Mouse (Mus musculus) bone marrow, adult 2 months (tissue): Measurements from ENCODE around the gene Slc35g3. TPM values are rescaled to one million over a fixed set of nuclear protein-coding genes. Genes with fewer than 3 reads are reported as not detected.
A peak's percentile ranks its signal among the peaks of the same experiment; 100 is the strongest.

ENCODE experiments used
- H3K27ac ChIP-seq: fragments of 200-500 bp; 2 replicates; pipeline ENCODE4 v1.5.1; 2012; ENCODE audit warnings: low read depth, mild to moderate bottlenecking, control low read depth, inconsistent platforms, low read length; ENCODE audit not compliant: control insufficient read depth, poor library complexity, insufficient read depth
- H3K4me1 ChIP-seq: fragments of 200-500 bp; 2 replicates; pipeline ENCODE4 v1.6.1; 2011; ENCODE audit warnings: low read length; ENCODE audit not compliant: control insufficient read depth, insufficient read depth
- H3K4me3 ChIP-seq: fragments of 200-500 bp; replicated peaks from 2 replicates; pipeline ENCODE3; 2011; ENCODE audit warnings: mild to moderate bottlenecking, low read depth, low read length, control low read depth; ENCODE audit not compliant: control insufficient read depth
- CTCF ChIP-seq: fragments of 200-500 bp; IDR thresholded peaks from 2 replicates; pipeline ENCODE4 v1.5.1; 2011; ENCODE audit warnings: low read length, control low read depth; ENCODE audit not compliant: control insufficient read depth, insufficient read depth
- POLR2A ChIP-seq: fragments of 200-500 bp; IDR thresholded peaks from 2 replicates; pipeline ENCODE4 v1.6.1; 2011; ENCODE audit warnings: low read depth, mild to moderate bottlenecking, control low read depth, low read length, borderline replicate concordance; ENCODE audit not compliant: control insufficient read depth
- WGBS: fragments of 180-500 bp; shearing (Covaris S2); methylation state at CpG from one replicate; pipeline ENCODE4 v1.1.7; 2018; 5-methylcytosine and 5-hydroxymethylcytosine counted together
- polyA plus RNA-seq: library from polyadenylated mRNA; stranded (reverse); fragments of >200 nt; gene quantifications from 2 replicates; pipeline ENCODE4 v1.2.4, GENCODE M21; 2011; ENCODE audit warnings: low replicate concordance; ENCODE audit not compliant: missing spikeins, insufficient read depth, insufficient read length

Slc35g3 gene
- polyA plus RNA-seq, 1 experiment = not detected

- Histone ChIP-seq H3K4me3 (peak within 1 kb of the TSS; percentile 54), H3K4me1 (no peaks in the 10 kb centered on the region; the same call in none of the 2 replicates), H3K27ac (peak within 1 kb of the TSS; percentile 67)
- WGBS = 17% methylated on average over 49 of the region's 55 CpGs
- TF ChIP-seq CTCF (no peak), POLR2A (no peak; the same call in 1 of the 2 replicates)
Observed at GRCm38 (mm10) chr11:69765221-69766125, 3.7 kb upstream of the Slc35g3 start, which contains the start of gene Zbtb4. Gene Zbtb4 (plus strand): TSS chr11:69765912.

GRCm38 (mm10) chr11:69763551-69763950 is 1.8 kb upstream of the Slc35g3 start:
- WGBS = 80% methylated on average over 7 of the region's 7 CpGs
- TF ChIP-seq POLR2A (no peak), CTCF (peak; percentile 31; the same call in 1 of the 2 replicates)
- H3K4me3 ChIP-seq = no peak overlapping the region
- peaks cover 2% of the 10 kb centered on the region for H3K4me1 ChIP-seq
- no peak overlapping the region for H3K27ac ChIP-seq

- Histone ChIP-seq H3K4me1 (peaks cover 2% of the 10 kb centered on the region), H3K27ac (no peak overlapping the region), H3K4me3 (no peak overlapping the region)
- no peak for TF ChIP-seq POLR2A
- TF ChIP-seq CTCF = no peak
- WGBS = 89% methylated on average over 7 of the region's 7 CpGs
Observed at GRCm38 (mm10) chr11:69760901-69761200, 917 bp downstream of the Slc35g3 start.

- 71% methylated on average over 14 of the region's 14 CpGs for WGBS
- H3K4me3 ChIP-seq = peak overlapping the region; percentile 14
- TF ChIP-seq POLR2A = no peak
- no peak for TF ChIP-seq CTCF
- peaks cover 2% of the 10 kb centered on the region for H3K4me1 ChIP-seq
- H3K27ac ChIP-seq = no peak overlapping the region
Observed at GRCm38 (mm10) chr11:69760160-69760900, 1.4 kb downstream of the Slc35g3 start.

- under 1% methylated on average over 37 of the region's 37 CpGs for WGBS
- peaks cover 2% of the 10 kb centered on the region for H3K4me1 ChIP-seq
- peak; percentile 74 for TF ChIP-seq POLR2A
- no peak for TF ChIP-seq CTCF
- peak overlapping the region; percentile 95 for H3K27ac ChIP-seq
- H3K4me3 ChIP-seq = peak overlapping the region; percentile 69
Observed at GRCm38 (mm10) chr11:69758971-69759721, 2.6 kb downstream of the Slc35g3 start.

- Histone ChIP-seq H3K27ac (peak within 1 kb of the TSS; percentile 95), H3K4me3 (peak within 1 kb of the TSS; percentile 77), H3K4me1 (peaks cover 2% of the 10 kb centered on the region)
- TF ChIP-seq CTCF (no peak), POLR2A (peak; percentile 100)
- under 1% methylated on average over 36 of the region's 36 CpGs for WGBS
Observed at GRCm38 (mm10) chr11:69758478-69758970, 3.2 kb downstream of the Slc35g3 start, which contains the start of gene Polr2a. Gene Polr2a (minus strand): TSS chr11:69758637.

- peaks cover 2% of the 10 kb centered on the region for H3K4me1 ChIP-seq
- under 1% methylated on average over 26 of the region's 26 CpGs for WGBS
Observed at GRCm38 (mm10) chr11:69758090-69758456, 3.7 kb downstream of the Slc35g3 start.

More at GRCm38 (mm10) chr11:69758090-69758456, 3.7 kb downstream of the Slc35g3 start:
- H3K27ac ChIP-seq = peak overlapping the region; percentile 95
- TF ChIP-seq CTCF (no peak), POLR2A (no peak; the same call in 1 of the 2 replicates)
- H3K4me3 ChIP-seq = peak overlapping the region; percentile 77
